Mouse (Mus musculus) gastrocnemius, postnatal 36 days (tissue): ENCODE measurements around the gene Dnajc1. TPM values are rescaled to one million over a fixed set of nuclear protein-coding genes. Genes with fewer than 3 reads are reported as not detected.

ENCODE experiments used
- DNase-seq, 2 experiments: peaks; one replicate each; pipeline ENCODE4 v3.0.0; 2022
- intact Hi-C: fragments of 180-260 bp; cut with DNase I; formaldehyde crosslinking; loops from one replicate; pipeline ENCODE4 v1.15.1; 2025
- long read RNA-seq, 2 experiments: library from polyadenylated mRNA; stranded (forward); transcript quantifications; one replicate each; pipeline ENCODE4 v2.0.0; 2021
- total RNA-seq, 2 experiments: library from RNA; stranded (reverse); gene quantifications; 2 replicates each; pipeline ENCODE4 v1.2.3; 2021

Dnajc1 gene
- 10 to 100 TPM in 1 of 2 experiments, 1 to 10 TPM in 1; 8.7 to 10.0 TPM for total RNA-seq
- long read RNA-seq, experiment 1, partial matches to known transcripts, result 0 of 5 reads
- long read RNA-seq, experiment 1, other reads (novel, unspliced or antisense), result 5 of 5 reads
- long read RNA-seq, experiment 2, full-length matches to known transcripts, result 6 of 14 reads
- long read RNA-seq, experiment 2, partial matches to known transcripts, result 0 of 14 reads
- long read RNA-seq, experiment 2, other reads (novel, unspliced or antisense), result 8 of 14 reads

DNA sequence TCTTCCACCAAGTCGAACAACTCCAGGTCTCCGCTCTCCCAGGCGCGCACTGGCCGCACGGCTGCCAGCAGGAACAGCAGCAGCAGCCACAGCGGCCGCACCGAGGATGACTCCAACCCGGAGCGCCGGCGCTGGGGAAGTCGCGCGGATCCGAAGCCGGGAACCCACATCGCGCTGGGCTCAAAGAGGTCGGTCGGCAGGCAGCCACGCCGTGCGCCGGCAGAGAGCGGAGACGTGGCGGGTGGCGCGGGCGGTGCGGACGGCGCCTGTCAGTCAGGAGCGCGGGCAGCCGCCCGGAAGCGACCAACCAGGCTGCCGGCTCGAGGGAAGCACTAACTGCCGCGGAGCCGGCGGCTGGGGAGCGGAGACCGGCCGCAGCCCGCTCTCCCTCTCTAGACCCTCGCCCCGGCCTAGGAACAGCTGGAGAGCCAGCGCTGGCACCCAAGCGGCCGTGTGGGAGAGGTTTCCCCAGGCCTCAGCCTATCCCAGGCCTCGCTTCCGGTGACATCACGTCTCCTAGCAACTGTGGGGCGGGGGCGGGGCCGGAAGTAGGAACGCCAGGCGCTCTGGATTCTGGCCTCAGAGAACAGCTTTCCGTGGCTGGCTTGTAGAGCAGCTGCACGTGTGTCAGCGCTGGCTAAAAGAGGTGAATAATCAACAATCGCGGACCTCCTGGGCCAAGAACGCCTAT, at the start of gene Dnajc1:
TSS of gene Dnajc1 (minus strand) at position 500 of the 691 bp plus-strand sequence.
- DNase-seq, result peak; percentile 84 to 85
- intact Hi-C loops, result loop anchor here (10.0 kb wide), 2 partner anchors 302 to 362 kb away; partner anchors contain the start of gene Spag6

DNA sequence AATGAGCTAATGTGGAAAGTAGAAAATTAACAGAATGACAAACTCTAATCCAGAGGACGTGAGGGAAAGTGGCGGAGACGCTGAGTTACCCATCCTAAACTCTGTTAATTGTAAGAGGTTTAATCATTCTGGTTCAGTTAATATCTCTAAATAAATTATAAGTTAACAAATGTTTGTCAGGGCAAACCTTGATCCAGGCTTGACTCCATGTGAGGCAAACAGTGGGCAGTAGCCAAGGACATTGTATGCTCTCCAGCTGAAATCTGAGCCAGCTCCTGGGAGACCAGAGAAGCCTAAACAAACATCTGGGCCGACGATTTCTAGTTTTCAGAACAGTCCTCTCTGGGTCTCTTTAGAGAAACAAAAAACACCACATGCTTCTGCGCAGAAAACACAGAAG, 49.2 kb upstream of the Dnajc1 start:
- intact Hi-C loops, result no loop called here
- DNase-seq, result peak in 1 of 2 experiments; percentile 31

DNA sequence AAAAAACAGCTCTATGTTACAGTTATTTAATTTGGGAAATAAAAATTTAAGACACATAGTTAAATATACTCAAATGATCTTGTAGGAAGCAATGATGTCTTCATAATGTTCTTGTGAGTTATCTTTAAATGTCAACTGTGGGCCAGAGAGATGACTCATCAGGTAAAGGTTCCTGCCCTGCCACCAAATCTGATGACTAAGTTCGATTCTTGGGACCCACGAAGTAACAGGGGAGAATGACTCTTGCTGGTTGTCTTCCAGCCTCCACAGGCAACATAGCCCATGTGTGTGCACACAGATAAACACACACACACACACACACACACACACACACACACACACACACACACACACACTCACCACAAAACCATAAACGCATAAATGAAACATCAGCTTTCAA, 22.6 kb upstream of the Dnajc1 start:
- DNase-seq, result no peak
- intact Hi-C loops, result no loop called here

DNA sequence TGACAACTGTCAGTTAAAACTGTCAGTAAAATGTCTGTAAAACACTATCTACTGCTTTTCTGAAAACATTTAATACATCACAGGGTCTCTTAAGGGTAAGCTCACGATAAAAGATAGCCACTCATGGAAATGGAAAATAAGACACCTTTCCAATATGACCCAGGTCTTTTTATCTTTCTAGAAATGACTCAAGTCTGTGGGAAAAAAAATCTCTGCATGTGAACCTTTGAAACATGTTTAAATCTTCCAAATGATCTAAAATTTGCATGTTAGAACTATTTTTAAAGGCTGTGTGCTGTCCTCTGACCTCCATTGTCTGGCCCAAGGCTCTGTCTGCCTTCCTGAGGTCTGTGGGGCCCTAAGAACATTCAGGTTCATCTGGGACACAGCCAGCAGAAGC, 11.0 kb upstream of the Dnajc1 start:
- intact Hi-C loops, result no loop called here
- no peak for DNase-seq

DNA sequence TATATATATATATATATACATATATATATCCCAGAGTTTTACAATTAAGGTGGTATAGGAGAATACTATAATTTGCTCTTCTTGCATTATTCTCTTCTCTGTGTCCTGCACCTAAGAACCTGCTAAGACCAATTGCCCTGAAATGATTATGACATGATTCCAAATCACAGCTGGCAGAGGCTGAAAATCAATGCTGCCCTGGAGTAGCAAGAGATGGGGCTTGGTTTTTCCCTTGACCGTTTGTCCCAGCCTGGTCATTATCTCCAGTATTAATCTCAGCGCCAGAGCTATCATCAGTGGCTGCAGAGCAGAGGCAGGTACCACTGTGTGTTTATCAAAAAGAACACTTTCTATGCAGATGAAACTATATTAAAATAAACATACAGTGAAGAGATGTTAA, 9.1 kb upstream of the Dnajc1 start:
- DNase-seq, result no peak
- intact Hi-C loops, result no loop called here

DNA sequence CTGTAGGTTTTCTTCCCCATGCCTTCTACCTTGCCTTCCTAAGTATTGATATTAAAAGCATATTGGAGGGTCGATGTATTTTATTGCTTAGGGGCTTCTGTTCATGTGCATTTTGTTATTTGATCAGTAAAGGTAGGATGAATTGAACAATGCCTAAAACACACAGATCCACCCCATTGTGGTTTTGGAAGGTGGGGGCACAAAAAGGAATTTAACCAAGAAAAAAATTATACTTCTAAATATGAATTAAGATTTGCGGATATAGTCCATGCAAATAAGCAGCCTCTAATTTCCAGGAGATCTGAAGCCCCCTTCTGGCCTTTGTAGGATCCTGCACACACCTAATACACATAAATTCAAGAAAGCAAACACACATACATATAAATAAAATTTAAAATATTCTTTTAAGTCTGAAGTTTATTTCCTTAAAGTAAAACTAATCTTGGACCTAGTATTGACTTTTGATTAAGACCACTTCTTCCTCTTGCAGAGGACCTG, 441 bp upstream of the Dnajc1 start:
- no peak for DNase-seq
- intact Hi-C loops, result loop anchor here (10.0 kb wide), 2 partner anchors 302 to 362 kb away; partner anchors contain the start of gene Spag6

DNA sequence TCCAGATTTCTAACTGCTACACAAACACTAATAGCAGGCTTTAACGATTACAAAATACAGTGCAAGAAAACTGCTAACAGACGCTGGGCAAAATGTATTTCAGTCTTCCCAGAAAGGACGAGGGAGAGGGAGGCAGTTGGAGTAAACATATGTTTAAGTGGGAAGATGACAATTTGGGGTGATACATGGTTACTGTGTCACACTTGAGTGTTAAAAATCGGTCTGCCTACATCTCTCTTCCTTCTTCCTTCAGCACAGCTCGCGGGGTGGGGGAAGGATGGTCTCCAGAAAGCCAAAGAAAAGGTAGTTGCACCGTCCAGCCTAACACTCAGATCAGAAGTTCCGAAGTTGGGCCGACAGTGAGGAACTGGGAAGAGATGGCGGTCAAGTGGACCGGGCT, 769 bp downstream of the Dnajc1 start:
- intact Hi-C loops, result loop anchor here (10.0 kb wide), 2 partner anchors 303 to 363 kb away; partner anchors contain the start of gene Spag6
- DNase-seq, result no peak

DNA sequence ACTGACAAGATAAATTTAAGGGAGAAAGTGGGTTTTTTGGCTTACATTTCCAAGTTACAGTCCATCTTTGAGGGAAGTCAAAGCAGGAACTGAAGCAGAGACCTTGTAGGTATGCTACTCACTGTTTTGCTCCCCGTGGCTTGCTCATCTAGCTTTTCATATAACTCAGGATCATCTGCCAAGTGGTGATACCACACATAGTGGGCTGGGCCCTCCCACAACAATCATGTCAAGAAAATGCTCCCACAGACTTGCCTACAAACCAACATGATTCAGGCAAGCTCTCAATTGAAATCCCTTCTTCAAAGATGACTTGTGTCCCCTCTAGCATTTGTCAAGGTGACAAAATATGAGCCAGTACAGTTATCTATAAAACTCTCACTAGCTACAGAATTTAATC, 3.0 kb downstream of the Dnajc1 start:
- DNase-seq, result no peak
- intact Hi-C loops, result loop anchor here (10.0 kb wide), 2 partner anchors 305 to 365 kb away; partner anchors contain the start of gene Spag6

DNA sequence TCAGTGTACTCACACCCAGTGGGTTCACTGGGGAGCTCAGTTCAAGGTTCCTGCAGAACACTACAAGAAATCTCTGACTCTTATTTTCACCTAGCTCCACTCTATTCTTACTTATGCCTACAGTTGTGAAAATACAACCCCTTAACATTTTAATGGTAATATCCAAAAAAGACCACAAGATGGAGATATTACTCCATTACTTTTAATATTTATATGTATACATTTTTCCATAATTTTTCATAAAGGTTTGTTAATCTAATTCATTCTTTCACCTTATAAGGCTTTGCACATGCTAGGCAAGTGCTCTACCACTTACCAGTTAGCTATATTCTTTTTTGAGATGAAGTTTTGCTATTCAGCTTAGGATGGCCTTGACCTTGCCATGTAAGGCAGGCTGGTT, 11.0 kb downstream of the Dnajc1 start:
- intact Hi-C loops, result no loop called here
- no peak for DNase-seq

DNA sequence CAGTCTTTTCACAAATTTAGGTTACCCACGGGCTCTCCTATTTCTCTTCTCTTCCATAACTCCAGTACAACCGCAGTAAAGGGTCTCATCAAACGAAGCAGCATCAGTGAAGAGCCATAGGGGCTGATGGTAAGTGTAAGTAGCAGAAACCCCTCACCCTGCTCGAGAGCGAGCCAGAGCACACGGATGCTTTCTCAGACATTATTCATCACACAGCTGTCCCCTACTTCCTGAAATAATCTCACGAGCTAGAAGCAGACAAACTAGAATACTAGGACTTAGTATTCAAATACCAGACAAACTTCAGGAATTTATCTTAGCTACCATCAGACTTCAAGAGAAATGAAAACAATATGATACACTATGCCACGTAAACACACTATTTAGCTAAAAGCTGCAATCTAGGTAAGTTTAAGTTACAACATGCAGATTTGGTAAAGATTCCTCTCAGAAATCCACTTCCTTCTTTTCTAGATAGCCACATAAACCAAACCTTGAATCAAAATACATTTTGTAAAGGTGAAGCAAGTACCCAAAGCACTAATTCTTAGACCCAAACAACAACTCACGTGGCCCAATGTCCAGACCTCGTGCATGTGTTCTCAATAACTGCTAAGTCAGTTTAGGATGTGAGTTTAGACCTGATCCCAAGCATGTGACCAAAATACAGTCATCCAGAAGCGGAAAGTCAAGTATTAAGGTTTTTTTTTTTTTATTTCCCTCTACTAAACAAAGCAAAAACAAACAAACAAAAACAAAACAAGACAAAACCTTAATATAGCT, 20.0 kb downstream of the Dnajc1 start:
- no peak for DNase-seq
- intact Hi-C loops, result no loop called here

DNA sequence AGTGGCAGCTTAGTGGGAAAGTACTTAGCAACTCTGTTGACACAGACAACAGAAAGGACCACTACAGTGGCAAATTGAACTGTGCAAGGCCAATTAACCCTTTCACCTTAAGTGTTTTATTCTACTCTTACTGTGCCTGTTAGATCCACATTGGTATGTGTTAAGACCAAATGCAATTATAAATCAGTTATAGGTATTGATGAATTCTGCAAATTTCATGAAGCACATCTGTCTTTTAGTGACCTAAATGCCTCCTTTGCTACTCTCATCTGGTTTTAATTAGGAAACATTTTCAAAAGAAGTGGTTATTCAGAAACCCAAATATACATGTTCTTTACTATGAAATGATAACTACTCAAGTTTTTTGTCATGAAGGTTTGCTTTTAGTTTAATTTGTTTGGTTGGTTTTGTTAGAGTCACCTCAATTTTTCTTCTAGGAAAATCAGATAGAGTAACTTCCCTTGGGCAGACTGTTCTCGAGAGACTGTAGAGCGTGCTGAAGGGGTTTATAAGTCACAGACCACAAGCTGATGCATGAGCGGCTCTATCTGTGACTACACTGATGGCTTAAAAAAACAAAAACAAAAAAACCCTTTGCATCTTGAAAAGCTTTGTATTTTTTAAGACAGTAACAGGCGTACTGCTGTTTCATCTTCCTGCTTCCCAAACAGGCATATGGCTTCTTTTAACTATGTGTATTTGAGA, 21.7 kb downstream of the Dnajc1 start:
- no peak for DNase-seq
- intact Hi-C loops, result no loop called here

DNA sequence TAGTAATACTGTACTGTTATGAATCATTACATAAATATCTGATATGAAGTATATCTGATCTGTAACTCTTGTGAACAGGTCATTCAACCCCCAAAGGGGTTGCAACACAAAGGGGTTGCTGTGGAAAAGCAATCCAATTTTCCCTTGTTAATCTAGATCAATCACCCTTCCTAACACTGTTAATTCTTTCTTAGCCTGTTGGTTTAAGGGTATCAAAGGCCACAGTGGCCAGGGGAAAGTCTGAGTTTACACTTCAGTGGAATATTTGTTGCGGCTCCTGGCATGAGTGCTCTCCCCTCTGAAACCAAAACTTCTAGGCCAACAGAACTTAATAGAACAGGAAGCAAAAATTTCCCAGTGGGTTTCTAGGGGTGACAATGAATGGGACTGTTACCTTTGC, 28.2 kb downstream of the Dnajc1 start:
- intact Hi-C loops, result no loop called here
- no peak for DNase-seq

DNA sequence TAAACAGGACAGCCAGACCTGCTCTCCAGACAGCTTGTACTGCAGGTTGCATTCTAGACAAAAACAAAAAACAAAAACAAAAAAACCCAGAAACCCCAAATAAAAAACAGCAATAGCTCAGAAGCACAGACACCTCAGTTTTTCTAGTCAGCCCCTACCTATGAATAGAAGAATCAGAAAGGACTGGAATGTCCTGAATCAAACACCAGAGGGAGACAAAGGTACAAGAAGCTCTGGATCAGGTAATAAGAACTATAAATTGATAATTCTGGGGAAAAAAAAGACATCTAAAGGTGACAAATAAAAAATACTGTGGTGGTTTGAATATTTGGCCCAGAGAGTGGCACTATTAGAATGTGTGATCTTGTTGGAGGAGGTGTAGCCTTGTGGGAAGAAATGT, 37.3 kb downstream of the Dnajc1 start:
- DNase-seq, result no peak
- intact Hi-C loops, result loop anchor here (10.0 kb wide), 1 partner anchor 920 kb away; no protein-coding TSS in a partner anchor

DNA sequence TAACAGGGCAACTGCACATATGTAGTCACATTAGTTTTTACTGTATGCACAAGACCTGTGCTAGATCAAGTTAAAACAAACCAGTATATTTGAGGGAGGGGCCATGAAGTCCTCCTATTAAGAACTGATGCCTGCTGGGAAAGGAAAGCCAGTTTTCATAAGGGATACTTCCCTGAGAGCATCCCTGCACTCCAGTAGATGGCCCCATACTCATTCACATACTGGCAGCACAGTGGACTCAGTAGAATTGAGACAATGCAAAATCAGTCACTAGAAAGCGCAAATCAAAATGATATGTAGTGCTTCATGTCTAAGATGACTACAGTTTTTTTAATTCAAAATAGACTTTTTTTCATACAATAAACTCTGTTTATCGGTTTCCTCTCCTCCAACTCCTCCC, 40.0 kb downstream of the Dnajc1 start:
- intact Hi-C loops, result loop anchor here (10.0 kb wide), 1 partner anchor 922 kb away; no protein-coding TSS in a partner anchor
- DNase-seq, result no peak

DNA sequence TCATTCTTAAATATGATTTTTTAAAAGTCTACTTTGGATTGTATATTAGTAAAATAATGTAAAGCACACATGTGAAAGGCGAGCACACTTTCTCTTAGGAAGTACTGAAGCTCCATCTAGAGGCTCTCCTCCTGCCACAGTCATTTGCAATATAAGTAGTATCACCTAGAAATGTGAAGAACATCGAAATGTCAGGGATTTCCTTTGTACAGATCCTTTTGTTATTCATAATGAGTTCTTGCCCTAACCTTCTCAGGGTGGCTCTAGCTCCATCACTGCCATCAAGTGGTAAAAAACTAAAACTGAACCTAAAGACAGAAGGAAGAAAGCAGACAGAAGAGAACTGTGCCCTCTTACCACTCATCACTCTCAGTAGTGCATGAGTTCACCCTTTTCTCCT, 49.2 kb downstream of the Dnajc1 start:
- DNase-seq, result no peak
- intact Hi-C loops, result loop anchor here (5.0 to 10.0 kb wide), 2 partner anchors 316 to 699 kb away; no protein-coding TSS in a partner anchor

DNA sequence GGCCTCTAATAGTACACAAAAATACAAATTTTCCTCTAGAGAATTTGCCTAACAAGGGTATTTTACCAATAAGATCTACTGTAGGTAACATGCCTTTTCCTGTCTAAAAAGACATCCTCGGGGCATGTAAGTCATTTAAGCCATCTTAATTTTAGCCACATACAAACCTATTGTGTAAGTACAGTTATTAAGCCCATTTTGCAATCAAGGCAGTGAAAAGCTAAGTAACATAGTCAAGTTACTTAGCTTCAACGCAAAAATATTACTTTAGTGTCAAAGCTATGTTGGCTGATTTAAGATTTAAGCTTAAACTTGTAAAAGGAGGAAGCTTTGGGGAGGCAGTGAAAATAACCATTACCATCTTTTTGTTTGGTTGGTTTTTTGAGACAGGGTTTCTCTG, 74.0 kb downstream of the Dnajc1 start:
- intact Hi-C loops, result no loop called here
- no peak for DNase-seq

DNA sequence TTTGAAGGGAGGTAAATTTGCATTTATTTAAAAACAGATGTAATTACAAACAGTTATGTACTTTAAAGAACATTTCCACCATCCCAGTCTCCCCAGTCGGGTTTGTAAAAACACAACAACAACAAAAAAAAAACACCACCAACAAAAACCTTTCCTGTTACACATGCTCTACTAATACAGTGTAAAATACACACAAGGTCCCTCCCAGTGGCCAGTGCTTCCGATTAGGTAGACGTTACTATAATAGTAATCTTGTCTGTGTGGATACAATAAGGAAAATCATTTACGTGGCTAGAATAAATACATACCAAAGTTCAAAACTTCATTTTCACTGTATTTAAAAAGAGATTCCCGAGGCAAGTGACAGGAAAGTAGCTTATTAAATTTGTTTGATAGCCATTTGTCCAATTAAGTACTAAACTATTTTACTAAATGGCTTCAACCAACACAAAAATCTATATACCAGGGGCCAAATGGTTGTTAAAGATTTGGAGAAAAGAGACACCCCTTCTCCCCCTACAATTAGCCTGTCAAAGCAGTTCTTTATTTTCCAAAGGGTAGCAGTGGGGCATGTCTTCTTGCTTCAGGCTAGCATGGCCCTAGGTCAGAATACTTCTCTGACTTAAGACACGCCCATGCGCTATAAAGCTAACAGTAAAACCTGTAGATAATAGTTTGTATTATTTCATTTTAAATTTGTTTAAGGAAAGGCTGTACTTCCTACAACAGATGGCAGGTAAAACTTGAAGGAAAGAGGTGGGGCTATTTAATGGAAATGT, 74.9 kb downstream of the Dnajc1 start:
- DNase-seq, result no peak
- intact Hi-C loops, result no loop called here

DNA sequence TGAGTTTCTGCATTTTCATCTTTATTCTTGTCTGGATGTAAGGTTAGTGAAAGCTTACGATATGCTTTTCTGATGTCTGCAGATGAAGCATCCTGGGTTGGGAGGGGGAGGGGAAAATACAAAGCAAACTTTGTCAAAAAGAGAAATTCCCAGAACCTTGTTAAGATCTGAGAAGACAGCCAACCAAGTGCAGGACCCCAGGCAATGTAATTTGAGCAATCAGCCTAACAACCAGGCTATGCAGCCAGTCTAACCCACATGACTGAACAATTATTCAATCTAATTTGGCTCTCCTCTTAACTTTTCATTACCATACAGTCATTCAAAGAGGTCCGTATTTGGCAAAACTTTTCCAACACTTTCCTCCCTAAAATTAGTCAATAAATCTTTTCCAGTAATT, 75.7 kb downstream of the Dnajc1 start:
- DNase-seq, result no peak
- intact Hi-C loops, result no loop called here

DNA sequence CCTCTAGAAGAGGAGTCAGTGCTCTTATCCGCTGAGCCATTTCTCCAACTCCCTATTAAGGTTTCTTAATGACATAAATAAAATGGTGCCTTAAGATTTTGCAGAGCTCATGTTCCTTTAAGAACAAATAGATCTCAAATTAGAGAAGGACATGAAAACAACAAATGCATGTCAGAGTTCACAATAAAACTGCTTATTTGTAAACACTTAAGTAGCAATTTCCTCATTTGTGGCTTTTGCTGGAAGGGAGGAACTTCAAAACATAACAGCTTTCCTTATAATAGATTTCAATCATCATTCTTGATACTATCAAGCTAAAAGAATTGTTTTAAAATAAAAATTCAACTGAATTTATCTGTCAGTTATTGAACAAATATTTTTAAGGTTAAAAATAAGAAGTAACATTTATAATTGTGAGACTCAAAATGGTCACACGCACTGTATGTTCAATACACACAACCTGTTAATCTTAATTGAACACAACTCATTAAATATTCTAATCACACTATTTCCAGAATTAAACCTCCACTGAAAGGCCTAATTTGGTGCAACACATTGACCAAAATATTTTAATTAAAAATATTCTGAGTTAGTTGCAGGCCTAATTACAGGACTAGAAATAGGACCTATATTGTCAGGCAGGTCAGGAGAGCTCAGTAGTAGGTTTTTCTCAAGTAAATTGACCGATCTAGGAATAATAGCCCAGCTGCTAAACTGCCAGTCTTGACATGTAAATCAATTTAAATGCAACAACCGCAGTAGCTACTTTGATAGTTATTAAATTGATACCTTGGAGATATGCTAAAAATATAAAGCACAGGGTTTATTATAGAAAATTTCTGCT, 82.1 kb downstream of the Dnajc1 start:
- DNase-seq, result no peak
- intact Hi-C loops, result no loop called here
